Mouse (Mus musculus): Measurements from ENCODE around the gene Sirpa.
A peak's percentile ranks its signal among the peaks of the same experiment; 100 is the strongest.

The Sirpa gene

GRCm38 (mm10) chr2:129652616-129653015 is 60.0 kb downstream of the Sirpa start:
- DNase-seq: no peak

- no peak for DNase-seq
These were observed 61.0 kb downstream of the Sirpa start for GRCm38 (mm10) chr2:129653632-129654031.

GRCm38 (mm10) chr2:129654233-129654950 is 61.8 kb downstream of the Sirpa start:
- no peak for DNase-seq

GRCm38 (mm10) chr2:129655033-129655432 is 62.4 kb downstream of the Sirpa start:
- DNase-seq: no peak

GRCm38 (mm10) chr2:129658796-129659195 is 66.2 kb downstream of the Sirpa start:
- no peak for DNase-seq

GRCm38 (mm10) chr2:129660020-129660419 is 67.4 kb downstream of the Sirpa start:
- DNase-seq: no peak

- DNase-seq: no peak
These were observed 69.8 kb downstream of the Sirpa start for GRCm38 (mm10) chr2:129662484-129662883.

- DNase-seq: no peak
These were observed 79.3 kb downstream of the Sirpa start for GRCm38 (mm10) chr2:129671911-129672310.

GRCm38 (mm10) chr2:129674935-129675634 is 82.5 kb downstream of the Sirpa start:
- DNase-seq: peak; percentile 91 to 93

GRCm38 (mm10) chr2:129677664-129678063 is 85.0 kb downstream of the Sirpa start:
- DNase-seq: no peak

- no peak for DNase-seq
These were observed 86.4 kb downstream of the Sirpa start for GRCm38 (mm10) chr2:129679066-129679465.

GRCm38 (mm10) chr2:129680236-129680635 is 87.6 kb downstream of the Sirpa start:
- DNase-seq: no peak
